14 mouse cellular contexts compared by ENCODE assay signal in the genomic region with DNA sequence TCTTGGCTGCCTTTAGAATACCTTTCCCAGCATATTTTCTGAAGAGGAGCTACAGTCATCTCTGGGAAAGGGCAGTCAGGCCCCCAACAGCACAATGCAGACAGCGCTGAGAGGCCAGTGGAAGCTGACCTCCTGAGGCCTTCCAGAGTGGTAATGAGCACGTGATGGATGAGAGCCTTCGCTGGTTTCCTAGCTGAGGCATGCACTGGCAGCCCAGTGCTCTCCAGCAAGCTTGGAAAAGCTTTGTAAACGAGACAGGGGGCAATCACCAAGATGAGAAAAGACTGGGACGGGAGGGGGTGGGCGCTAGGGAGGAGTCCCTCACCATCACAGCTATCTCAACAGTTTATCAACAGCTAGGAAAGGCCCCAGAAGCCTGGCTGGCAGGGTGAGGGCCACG.
DNase-seq lines count a peak whose midpoint lies in the region; ATAC-seq and TF ChIP-seq lines count a peak whose summit lies in the region.
"Had no signal": no experiment of that assay in that cellular context is flagged by ENCODE, and none has a peak within 500 bp of the region (broad histone marks: within the 10 kb centered on the region; RNA-seq: fewer than 3 reads in every experiment).

No protein-coding gene starts in this region.

- no peaks in the 10 kb centered on the region for H3K27me3 ChIP-seq in kidney, postnatal 0 days (ENCODE audit: insufficient read depth, low read length)
- no peaks in the 10 kb centered on the region for H3K27me3 ChIP-seq in embryonic facial prominence, embryonic 11.5 days (ENCODE audit: control insufficient read depth, insufficient read depth, low read length)
- H3K27me3 ChIP-seq: CH12.LX; intestine, embryonic 15.5 days; lung, embryonic 15.5 days had no signal

- ATAC-seq in kidney, postnatal 0 days (replicated peaks; ENCODE audit: low FRiP score, low read depth) = no peak
- no peak for ATAC-seq in embryonic facial prominence, embryonic 11.5 days (replicated peaks; ENCODE audit: insufficient number of reproducible peaks, low FRiP score, low TSS enrichment, low read depth)
- ATAC-seq: intestine, embryonic 15.5 days had no signal

- no peak overlapping the region for H3K4me3 ChIP-seq in kidney, postnatal 0 days (replicated peaks; ENCODE audit: low read depth, low read length)
- H3K4me3 ChIP-seq in embryonic facial prominence, embryonic 11.5 days (ENCODE audit: low read depth, low read length) = no peak overlapping the region
- H3K4me3 ChIP-seq: intestine, embryonic 15.5 days; lung, embryonic 15.5 days had no signal

- 28% methylated on average over 7 of the region's 7 CpGs for WGBS in kidney, postnatal 0 days
- 37% methylated on average over 7 of the region's 7 CpGs for WGBS in embryonic facial prominence, embryonic 11.5 days

- H3K4me1 ChIP-seq in kidney, postnatal 0 days (replicated peaks; ENCODE audit: insufficient read depth, low read length) = no peaks in the 10 kb centered on the region
- no peaks in the 10 kb centered on the region for H3K4me1 ChIP-seq in embryonic facial prominence, embryonic 11.5 days (ENCODE audit: control insufficient read depth, insufficient read depth, low read length)

- H3K27ac ChIP-seq in kidney, postnatal 0 days = no peak overlapping the region
- no peak overlapping the region for H3K27ac ChIP-seq in embryonic facial prominence, embryonic 11.5 days (replicated peaks; ENCODE audit: low read depth, low read length)
- H3K27ac ChIP-seq: intestine, embryonic 15.5 days; lung, embryonic 15.5 days had no signal

- no peak overlapping the region for H3K4me2 ChIP-seq in kidney, postnatal 0 days (ENCODE audit: low read length)
- H3K4me2 ChIP-seq in embryonic facial prominence, embryonic 11.5 days (ENCODE audit: low read depth, low read length) = no peak overlapping the region
- H3K4me2 ChIP-seq: intestine, embryonic 15.5 days; lung, embryonic 15.5 days had no signal

- no peak for TF ChIP-seq CTCF in kidney, postnatal 0 days (IDR thresholded peaks at IDR 0.05; ENCODE audit: low read depth)

- peak; percentile 31 for DNase-seq in kidney, postnatal 0 days (ENCODE audit: low spot score)
- no peak for DNase-seq in kidney, adult 18-20 months
- peak; percentile 84 for DNase-seq in embryo, embryonic 10 days (ENCODE audit: low spot score)
- peak; percentile 17 for DNase-seq in embryonic facial prominence, embryonic 11.5 days (ENCODE audit: low spot score)
- DNase-seq in retina, embryonic 14.5 days (ENCODE audit: low spot score) = peak; percentile 61
- DNase-seq in cerebellum, postnatal 36 days = no peak
- no peak for DNase-seq in layer of hippocampus, adult 8-10 months (ENCODE audit: low spot score in 2 of 2)
- DNase-seq: cerebellum, adult 2 months; heart, postnatal 10 days; liver; thymus, adult 18-20 months had no signal

- no peaks in the 10 kb centered on the region for H3K36me3 ChIP-seq in kidney, postnatal 0 days (ENCODE audit: insufficient read depth, low read length)
- no peaks in the 10 kb centered on the region for H3K36me3 ChIP-seq in embryonic facial prominence, embryonic 11.5 days (replicated peaks; ENCODE audit: control insufficient read depth, insufficient read depth, low read depth, low read length)
- H3K36me3 ChIP-seq: intestine, embryonic 15.5 days; lung, embryonic 15.5 days had no signal

- H3K9me3 ChIP-seq in kidney, postnatal 0 days (replicated peaks; ENCODE audit: low read length) = no peaks in the 10 kb centered on the region
- no peaks in the 10 kb centered on the region for H3K9me3 ChIP-seq in embryonic facial prominence, embryonic 11.5 days (replicated peaks; ENCODE audit: control insufficient read depth, low read length)
- H3K9me3 ChIP-seq: intestine, embryonic 15.5 days; lung, embryonic 15.5 days had no signal

- H3K9ac ChIP-seq in kidney, postnatal 0 days (ENCODE audit: low read depth, low read length) = no peak overlapping the region
- H3K9ac ChIP-seq in embryonic facial prominence, embryonic 11.5 days (replicated peaks; ENCODE audit: low read length) = no peak overlapping the region
- H3K9ac ChIP-seq: intestine, embryonic 15.5 days; lung, embryonic 15.5 days had no signal

Comparison
In these comparisons a context has a peak if more than half of its experiments do, and no peak if none do; other contexts are left out.
1. DNase-seq: peak in kidney, postnatal 0 days (single experiment), embryo, embryonic 10 days (single experiment), embryonic facial prominence, embryonic 11.5 days (single experiment) and retina, embryonic 14.5 days (single experiment); none in kidney, adult 18-20 months (single experiment), cerebellum, postnatal 36 days (0 of 2) and layer of hippocampus, adult 8-10 months (0 of 2).